Mouse (Mus musculus): ENCODE data around the gene Tctex1d2.

Gene Tctex1d2

DNA sequence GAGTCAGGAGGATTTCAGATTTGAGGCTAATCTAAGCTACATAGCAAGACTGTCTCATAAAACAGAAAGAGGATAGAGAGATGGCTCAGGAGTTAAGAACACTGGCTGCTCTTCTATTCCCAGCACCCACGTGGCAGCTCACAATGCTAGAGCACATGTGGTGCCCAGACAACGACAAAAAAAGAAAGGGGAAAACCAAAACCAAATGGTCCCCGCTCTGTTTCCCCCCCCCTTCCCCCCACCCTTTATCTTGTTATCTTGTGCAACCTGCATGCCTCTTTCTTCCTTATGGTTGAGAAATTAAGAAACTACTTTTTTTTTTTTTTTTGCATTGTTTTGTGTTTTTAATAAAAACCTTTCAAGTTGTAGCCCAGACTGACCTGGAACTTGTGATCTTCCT, 49.0 kb downstream of the Tctex1d2 start:
- no peak for DNase-seq (ENCODE audit: low spot score in 2 of 2)

GRCm38 (mm10) chr16:32469404-32470105, 50.1 kb downstream of the Tctex1d2 start:
- DNase-seq (ENCODE audit: low spot score in 2 of 2), result no peak

- no peak for DNase-seq (ENCODE audit: low spot score in 2 of 2)
These were observed 52.9 kb downstream of the Tctex1d2 start for GRCm38 (mm10) chr16:32472276-32473015.

GRCm38 (mm10) chr16:32477315-32477714, 57.8 kb downstream of the Tctex1d2 start:
- no peak for DNase-seq (ENCODE audit: low spot score in 2 of 2)

Measured in right cerebral cortex, adult 2 months (tissue).